Mouse (Mus musculus) erythroblast, embryonic 14.5 days (primary cell): ENCODE data around the gene Ankrd13b.

ENCODE experiments used
- GATA1 ChIP-seq: IDR thresholded peaks from 2 replicates; pipeline ENCODE4 v1.6.1; 2012; ENCODE audit warnings: low read length, inconsistent platforms, mixed read lengths
- TAL1 ChIP-seq: IDR thresholded peaks from 3 replicates; pipeline ENCODE4 v1.6.1; 2012; ENCODE audit warnings: low read length, inconsistent platforms, mixed read lengths

DNA sequence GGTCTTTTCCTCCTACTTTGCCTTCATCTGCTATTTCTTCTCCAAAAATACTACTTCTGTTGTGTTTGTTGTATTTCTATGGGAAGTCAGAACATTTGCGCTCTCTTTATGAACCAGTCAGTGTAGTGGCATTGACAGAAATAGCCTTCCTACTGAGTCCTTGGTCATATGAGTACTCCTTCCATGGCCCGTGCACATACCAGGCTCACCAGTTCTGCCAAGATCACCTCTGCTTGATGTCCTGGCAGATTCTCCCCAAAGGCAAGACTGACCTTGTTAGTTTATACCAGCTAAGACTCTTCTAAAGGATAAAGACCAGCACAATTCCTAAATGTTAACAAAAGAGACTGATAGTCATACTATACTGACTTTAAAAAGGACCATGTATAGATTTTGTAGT lies 37.8 kb downstream of the Ankrd13b start:
- TF ChIP-seq GATA1: no peak
- no peak for TF ChIP-seq TAL1
